Mouse (Mus musculus): ENCODE measurements at regions not wholly inside any gene's neighbourhood (a gene's known extent, or its start where the extent isn't known, plus 50 kb on each side); places are given as distances from the start of the nearest gene placed in this dataset.

DNA sequence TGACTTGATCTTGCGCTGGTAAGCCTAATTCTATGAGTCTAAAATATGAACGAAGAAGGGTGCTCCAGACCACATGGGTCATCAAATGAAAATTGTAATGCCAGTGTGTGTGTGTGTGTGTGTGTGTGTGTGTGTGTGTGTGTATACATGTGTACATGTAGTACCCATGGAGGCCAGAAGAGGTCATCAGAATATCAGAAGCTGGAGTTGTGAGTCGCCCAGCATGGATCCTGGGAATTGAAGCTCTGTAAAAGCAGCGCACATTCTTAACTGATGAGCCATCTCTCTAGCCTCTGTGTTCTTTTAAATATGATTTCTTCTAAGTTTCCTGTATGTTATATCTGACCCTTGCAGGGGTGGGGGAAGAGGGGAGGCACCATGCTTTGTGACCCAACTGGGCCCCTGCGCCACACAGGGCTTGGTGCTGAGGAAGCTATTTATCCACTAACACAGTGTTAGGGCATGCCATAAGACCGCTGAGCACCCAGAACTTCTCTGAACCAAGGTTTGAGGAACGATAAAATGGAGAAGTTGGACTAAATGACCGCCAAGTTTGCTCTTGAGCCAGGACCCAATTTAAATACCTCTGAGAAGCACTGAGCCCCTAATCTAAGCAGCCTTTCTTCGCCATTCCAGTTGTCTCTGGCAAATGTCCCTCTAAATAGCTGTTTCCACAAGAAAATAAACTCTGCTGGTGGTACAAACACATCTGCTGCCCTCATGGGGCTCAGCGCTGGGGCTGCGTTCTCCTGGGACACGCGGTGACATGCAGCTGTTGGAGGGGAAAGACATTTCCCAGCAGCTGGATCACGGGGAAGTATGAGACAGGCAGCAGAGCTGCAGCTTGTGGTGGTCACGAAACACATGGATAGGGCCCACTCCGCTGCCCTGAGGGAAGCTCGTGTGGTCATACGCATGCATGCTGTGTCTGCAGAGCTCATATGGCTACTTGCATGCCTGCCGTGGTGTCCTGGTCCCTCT is 59.6 kb upstream of the Otos start:
- no peak overlapping the region for H3K9ac ChIP-seq
- H3K36me3 ChIP-seq: no peaks in the 10 kb centered on the region
- ATAC-seq (ENCODE audit: low read depth) (no peak), DNase-seq (no peak)
- no peaks in the 10 kb centered on the region for H3K4me1 ChIP-seq (replicated peaks)
- WGBS (ENCODE audit: insufficient replicate concordance): 67% methylated on average over 19 of the region's 19 CpGs
- no peak overlapping the region for H3K4me2 ChIP-seq
- H3K4me3 ChIP-seq (replicated peaks): no peak overlapping the region
- no peaks in the 10 kb centered on the region for H3K9me3 ChIP-seq (replicated peaks)
- no peak overlapping the region for H3K27ac ChIP-seq
- H3K27me3 ChIP-seq: no peaks in the 10 kb centered on the region

DNA sequence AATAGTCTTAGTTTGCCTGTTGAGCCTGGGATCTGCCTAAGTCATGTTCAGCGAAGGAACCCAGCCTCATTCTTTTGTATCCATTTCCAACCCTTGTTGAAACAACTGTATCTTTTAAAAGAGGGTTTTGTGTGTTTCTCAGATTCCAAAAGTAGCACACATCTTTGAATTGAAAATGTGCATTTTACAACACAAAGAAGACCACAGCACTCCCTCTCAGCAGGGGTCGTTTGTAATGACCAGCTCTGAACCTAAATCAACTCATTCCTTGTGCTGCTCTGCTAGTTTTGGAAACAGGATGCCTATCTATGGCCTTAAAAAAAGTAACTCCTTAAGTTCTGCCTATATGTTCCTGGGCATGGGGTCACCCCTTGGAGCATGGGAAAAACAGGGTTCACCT is 58.8 kb upstream of the Otos start:
- no peaks in the 10 kb centered on the region for H3K4me1 ChIP-seq (replicated peaks)
- H3K4me2 ChIP-seq: no peak overlapping the region
- DNase-seq (no peak), ATAC-seq (ENCODE audit: low read depth) (no peak)
- WGBS (ENCODE audit: insufficient replicate concordance): 49% methylated on average over 2 of the region's 2 CpGs
- H3K36me3 ChIP-seq: no peaks in the 10 kb centered on the region
- H3K4me3 ChIP-seq (replicated peaks): no peak overlapping the region
- no peak overlapping the region for H3K27ac ChIP-seq
- H3K9me3 ChIP-seq (replicated peaks): no peaks in the 10 kb centered on the region
- H3K9ac ChIP-seq: no peak overlapping the region
- H3K27me3 ChIP-seq: no peaks in the 10 kb centered on the region

DNA sequence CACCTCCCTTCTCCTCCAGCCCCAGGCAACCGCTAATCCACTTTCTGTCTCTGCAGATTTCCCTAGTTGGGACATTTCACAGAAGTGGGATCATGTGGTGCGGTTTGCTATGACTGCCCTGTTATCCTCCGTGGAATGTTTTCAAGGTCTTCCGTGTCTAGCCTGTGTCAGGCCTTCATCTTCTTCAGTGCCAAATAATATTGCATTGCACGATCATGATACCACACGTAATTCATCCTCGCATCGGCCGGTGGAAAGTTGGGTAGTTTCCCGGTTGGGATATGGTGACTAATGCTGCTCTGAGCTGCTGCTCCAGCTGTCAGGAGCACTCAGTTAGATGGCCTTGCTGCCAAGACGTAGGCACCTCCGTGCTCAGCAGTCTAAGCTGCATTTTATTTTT is 55.3 kb upstream of the Otos start:
- H3K4me1 ChIP-seq (replicated peaks): peaks cover 7% of the 10 kb centered on the region
- 70% methylated on average over 12 of the region's 12 CpGs for WGBS (ENCODE audit: insufficient replicate concordance)
- H3K27me3 ChIP-seq: no peaks in the 10 kb centered on the region
- H3K4me3 ChIP-seq (replicated peaks): no peak overlapping the region
- H3K36me3 ChIP-seq: no peaks in the 10 kb centered on the region
- no peak overlapping the region for H3K9ac ChIP-seq
- ATAC-seq (ENCODE audit: low read depth) (no peak), DNase-seq (no peak)
- H3K4me2 ChIP-seq: no peak overlapping the region
- no peaks in the 10 kb centered on the region for H3K9me3 ChIP-seq (replicated peaks)
- H3K27ac ChIP-seq: no peak overlapping the region

DNA sequence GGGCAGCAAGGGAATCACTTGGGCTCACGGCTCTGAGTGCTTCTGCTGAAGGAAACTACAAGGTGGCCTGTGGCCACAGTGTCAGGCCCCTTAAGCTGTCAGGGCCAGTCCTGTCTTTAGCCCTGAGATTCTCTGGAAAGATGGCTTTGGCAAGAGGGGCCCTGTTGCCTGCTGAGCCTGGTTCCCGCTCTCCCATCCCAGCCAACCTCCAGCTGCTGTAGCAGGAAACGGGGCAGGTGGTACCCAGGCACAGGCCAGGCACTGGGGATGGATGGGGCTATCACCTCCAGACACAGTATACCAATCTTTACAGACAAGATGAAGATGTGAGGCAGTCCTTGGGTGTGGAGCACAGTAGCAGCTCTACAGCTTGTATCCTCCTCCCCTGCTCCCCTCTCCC is 54.6 kb upstream of the Otos start:
- no peak for DNase-seq
- no peaks in the 10 kb centered on the region for H3K27me3 ChIP-seq
- H3K9ac ChIP-seq: no peak overlapping the region
- no peak overlapping the region for H3K4me3 ChIP-seq (replicated peaks)
- no peak overlapping the region for H3K27ac ChIP-seq
- 55% methylated on average over 3 of the region's 3 CpGs for WGBS (ENCODE audit: insufficient replicate concordance)
- no peak overlapping the region for H3K4me2 ChIP-seq
- no peaks in the 10 kb centered on the region for H3K9me3 ChIP-seq (replicated peaks)
- H3K4me1 ChIP-seq (replicated peaks): peaks cover 9% of the 10 kb centered on the region
- H3K36me3 ChIP-seq: no peaks in the 10 kb centered on the region
- no peak for ATAC-seq (ENCODE audit: low read depth)

DNA sequence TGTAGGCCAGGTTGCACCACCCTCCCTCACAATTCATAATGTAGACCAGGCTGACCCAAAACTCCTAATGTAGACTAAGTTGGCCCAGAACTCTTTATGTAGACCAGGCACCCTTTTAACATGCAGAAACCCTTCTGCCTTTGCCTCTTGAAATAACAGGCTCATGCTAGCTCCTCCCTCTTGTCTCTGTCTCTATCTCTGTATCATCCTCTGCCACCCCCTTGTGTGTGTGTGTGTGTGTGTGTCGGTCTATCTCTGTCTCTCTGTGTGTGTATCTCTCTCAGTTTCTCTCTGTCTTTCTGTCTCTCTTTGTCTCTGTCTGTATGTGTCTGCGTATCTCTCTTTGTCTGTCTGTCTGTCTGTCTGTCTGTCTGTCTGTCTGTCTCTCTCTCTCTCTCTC is 51.5 kb upstream of the Otos start:
- H3K27ac ChIP-seq: no peak overlapping the region
- no peaks in the 10 kb centered on the region for H3K9me3 ChIP-seq (replicated peaks)
- H3K4me2 ChIP-seq: no peak overlapping the region
- WGBS (ENCODE audit: insufficient replicate concordance): 54% methylated on average over 2 of the region's 2 CpGs
- H3K36me3 ChIP-seq: no peaks in the 10 kb centered on the region
- no peak overlapping the region for H3K9ac ChIP-seq
- DNase-seq (no peak), ATAC-seq (ENCODE audit: low read depth) (no peak)
- peaks cover 9% of the 10 kb centered on the region for H3K4me1 ChIP-seq (replicated peaks)
- H3K27me3 ChIP-seq: no peaks in the 10 kb centered on the region
- H3K4me3 ChIP-seq (replicated peaks): no peak overlapping the region

DNA sequence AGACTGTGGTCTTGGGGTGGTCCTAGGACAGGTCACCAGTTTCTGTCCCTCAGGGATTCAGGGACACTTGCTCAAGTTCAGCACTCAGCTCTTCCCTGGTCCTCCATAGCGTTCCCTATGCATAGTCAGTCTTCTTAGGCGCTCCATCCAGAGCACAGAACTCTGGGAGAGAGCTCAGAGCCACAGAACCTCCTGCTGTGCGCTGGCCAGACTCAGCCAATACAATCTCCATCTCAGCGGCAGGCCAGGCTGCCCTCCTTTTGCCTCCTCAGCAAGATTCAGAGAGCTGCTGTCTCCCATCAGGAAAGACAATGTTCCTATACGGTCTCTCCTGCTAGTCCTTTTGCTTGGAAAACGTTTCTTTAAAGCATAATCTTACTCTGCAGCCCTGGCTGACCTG is 51.1 kb upstream of the Otos start:
- 16% methylated on average over 6 of the region's 6 CpGs for WGBS (ENCODE audit: insufficient replicate concordance)
- Histone ChIP-seq H3K4me1 (replicated peaks) (peaks cover 9% of the 10 kb centered on the region), H3K36me3 (no peaks in the 10 kb centered on the region), H3K4me2 (no peak overlapping the region), H3K4me3 (replicated peaks) (no peak overlapping the region), H3K9me3 (replicated peaks) (no peaks in the 10 kb centered on the region), H3K9ac (no peak overlapping the region), H3K27ac (no peak overlapping the region), H3K27me3 (no peaks in the 10 kb centered on the region)
- ATAC-seq (ENCODE audit: low read depth): no peak
- no peak for DNase-seq

DNA sequence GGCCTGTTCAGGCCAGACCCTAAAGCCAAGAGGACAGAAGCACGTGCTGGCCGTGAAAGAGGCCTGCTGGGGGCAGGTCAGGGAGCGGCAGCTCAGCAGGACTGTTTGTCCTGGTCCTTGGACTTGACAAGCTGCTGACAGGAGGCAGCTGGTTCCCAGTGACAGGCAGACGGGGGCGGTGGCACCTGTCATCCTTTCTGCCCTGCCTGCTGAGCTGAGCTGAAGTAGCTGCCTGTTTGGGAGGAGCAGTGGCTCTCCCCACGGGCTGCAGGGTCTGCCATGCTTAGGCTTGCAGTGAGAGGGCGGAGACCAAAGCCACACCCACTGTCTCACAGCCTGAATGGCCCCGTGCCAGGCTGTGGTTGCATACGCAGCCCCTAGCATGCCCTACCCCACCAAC is 50.4 kb upstream of the Otos start:
- Histone ChIP-seq H3K9ac (no peak overlapping the region), H3K4me2 (no peak overlapping the region), H3K9me3 (replicated peaks) (no peaks in the 10 kb centered on the region), H3K4me1 (replicated peaks) (peaks cover 9% of the 10 kb centered on the region), H3K27ac (no peak overlapping the region), H3K4me3 (replicated peaks) (no peak overlapping the region), H3K27me3 (no peaks in the 10 kb centered on the region), H3K36me3 (no peaks in the 10 kb centered on the region)
- DNase-seq (no peak), ATAC-seq (ENCODE audit: low read depth) (no peak)
- 18% methylated on average over 9 of the region's 9 CpGs for WGBS (ENCODE audit: insufficient replicate concordance)

DNA sequence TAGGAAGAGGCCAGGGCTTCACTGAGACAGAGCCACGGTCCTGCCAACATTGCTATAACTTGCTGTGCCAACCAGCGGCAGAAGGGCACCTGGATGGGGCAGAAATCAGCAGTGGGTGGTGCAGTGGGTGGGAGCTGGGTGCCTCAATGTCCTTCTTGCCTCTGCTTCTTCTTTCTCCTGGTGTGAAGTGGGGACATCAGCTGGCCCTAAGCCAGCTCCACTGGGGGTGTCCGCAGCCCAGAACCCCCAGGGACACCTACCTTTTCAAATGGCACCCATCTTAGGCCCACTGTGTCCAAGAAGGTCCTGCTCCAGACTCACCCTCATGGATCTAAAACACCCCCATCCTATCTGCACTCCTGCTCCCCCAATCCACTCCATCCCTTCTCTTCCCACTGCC is 49.9 kb upstream of the Otos start:
- Histone ChIP-seq H3K36me3 (no peaks in the 10 kb centered on the region), H3K27ac (no peak overlapping the region), H3K4me3 (replicated peaks) (no peak overlapping the region), H3K9ac (no peak overlapping the region), H3K27me3 (no peaks in the 10 kb centered on the region), H3K9me3 (replicated peaks) (no peaks in the 10 kb centered on the region), H3K4me1 (replicated peaks) (peaks cover 9% of the 10 kb centered on the region), H3K4me2 (no peak overlapping the region)
- ATAC-seq (ENCODE audit: low read depth): no peak
- DNase-seq: no peak
- 90% methylated on average over 3 of the region's 3 CpGs for WGBS (ENCODE audit: insufficient replicate concordance)
